Mouse (Mus musculus): ENCODE results near the gene Vti1a. TPM values are rescaled to one million over a fixed set of nuclear protein-coding genes. Genes with fewer than 3 reads are reported as not detected.

The Vti1a gene
- total RNA-seq, 2 experiments from 2014 or later: 27.6 to 33.0 TPM

GRCm38 (mm10) chr19:55380764-55381163 is 64.7 kb downstream of the Vti1a start:
- DNase-seq: no peak

DNA sequence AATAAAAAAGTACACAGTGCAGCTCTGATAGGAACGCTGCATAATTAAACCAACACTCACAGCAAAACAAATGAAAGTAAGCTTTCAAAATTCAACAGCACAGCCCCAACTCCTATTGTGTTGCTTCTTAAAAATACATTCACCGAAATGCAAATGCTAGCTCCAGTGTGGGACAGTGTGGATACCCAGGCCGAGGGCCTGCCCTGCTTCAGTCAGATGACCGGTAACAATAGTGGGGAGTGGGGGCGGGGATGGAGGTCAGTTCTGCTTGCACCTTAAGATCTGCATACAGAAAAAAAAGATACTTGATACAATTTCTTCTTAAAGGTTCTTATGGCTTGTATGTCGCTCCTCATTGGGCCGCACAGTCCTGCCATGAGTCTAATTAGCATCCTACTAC is 65.2 kb downstream of the Vti1a start:
- DNase-seq: no peak

GRCm38 (mm10) chr19:55382745-55383144 is 66.7 kb downstream of the Vti1a start:
- DNase-seq: no peak

GRCm38 (mm10) chr19:55384634-55385033 is 68.5 kb downstream of the Vti1a start:
- DNase-seq: no peak

GRCm38 (mm10) chr19:55389019-55389418 is 72.9 kb downstream of the Vti1a start:
- DNase-seq: no peak

GRCm38 (mm10) chr19:55390323-55390722 is 74.2 kb downstream of the Vti1a start:
- DNase-seq: no peak

DNA sequence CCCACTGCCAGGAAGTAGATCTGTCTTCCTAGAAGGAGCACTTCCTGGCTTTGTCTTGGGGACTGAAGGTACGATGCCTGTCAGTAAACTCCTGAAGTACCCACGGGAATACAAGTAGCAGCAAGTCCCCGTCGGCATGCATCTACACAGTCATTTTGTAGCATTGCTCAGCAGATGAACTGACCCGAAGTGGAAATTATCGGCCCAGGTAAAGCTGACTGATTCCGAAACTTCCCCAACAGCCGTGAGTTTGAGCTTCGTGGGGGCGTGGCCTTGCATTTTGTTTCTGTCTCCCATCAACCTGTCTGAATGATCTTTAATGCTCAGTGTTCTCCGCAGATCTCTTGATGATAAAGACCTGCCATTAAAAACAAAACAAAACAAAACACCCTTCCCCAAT is 85.5 kb downstream of the Vti1a start:
- no peak for DNase-seq

GRCm38 (mm10) chr19:55408486-55408885 is 92.4 kb downstream of the Vti1a start:
- DNase-seq: no peak

DNA sequence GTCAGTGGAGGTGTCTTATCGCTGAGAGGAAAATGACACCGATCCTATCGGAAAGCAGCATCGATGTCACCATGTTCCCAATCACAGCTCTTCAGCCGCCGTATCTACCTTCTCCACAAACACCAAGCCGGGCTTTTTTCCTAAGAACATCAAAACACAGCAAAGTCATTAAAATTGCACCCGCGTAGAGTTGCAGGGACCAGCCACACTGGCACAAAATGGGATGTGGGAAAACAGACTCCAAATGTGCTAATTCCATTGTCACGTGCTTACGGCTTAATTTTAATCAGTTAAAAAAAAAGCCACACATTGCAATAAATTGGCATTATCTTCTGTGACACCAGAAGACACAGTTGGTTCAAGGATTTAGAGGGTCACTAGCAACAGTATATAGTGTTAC is 95.3 kb downstream of the Vti1a start:
- no peak for DNase-seq

DNA sequence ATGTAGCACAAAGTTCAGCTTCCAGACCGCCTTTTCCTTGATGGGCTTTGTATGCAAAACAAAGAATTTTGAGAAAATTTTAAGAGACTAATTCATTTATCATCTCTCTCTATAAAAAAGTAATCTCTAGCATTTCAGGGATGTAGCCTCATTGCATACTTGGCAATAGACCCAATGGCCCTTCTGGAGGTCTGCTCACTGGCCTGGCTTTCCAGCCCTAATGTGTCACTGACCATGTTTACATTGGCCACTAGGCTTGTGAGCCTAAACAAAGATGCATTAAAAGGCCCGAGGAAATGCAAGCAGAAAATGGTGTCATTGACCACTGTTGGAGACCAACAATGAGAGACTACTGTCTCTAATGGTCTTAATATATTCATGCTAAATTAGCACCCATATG is 95.8 kb downstream of the Vti1a start:
- DNase-seq: no peak

DNA sequence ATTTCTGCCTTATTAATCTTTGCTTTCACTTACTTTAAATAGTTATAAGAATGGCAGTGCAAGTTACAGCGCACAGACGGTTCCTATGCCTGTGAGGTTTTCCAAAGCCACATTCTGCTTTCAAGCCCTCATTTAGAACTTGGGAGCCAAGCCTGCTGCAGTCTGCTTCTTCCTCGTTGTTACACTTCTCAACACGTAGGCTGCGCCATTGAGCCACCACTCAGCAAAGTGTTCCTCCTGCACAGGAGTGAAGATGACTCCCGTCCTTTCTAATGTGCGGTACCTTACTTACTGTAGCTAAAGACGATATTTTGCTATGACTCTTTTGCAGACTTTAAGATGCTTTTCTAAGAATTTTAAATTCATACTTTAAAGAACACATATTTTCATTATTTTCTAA is 98.0 kb downstream of the Vti1a start:
- DNase-seq: peak; percentile 59

- DNase-seq: no peak
Observed at GRCm38 (mm10) chr19:55418756-55419155, 102.7 kb downstream of the Vti1a start.

DNA sequence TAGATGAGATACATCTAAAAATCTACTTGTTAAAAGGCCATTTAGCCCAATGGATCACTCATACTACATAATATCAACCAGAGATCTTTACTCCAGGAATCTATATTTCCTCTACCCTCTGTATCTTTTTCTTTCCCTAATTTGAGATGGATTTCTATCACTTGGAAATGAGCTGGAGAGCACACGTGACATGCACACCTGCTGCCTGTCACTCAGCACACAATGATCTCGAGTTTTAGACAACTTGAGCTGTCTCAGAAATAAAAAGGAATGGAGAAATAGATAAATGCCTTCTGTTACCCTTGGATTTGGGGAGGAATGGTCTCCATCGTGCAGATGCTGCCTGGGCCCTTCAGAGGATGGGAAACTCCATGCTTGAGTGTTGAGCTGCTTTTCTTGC is 103.9 kb downstream of the Vti1a start:
- DNase-seq: no peak

GRCm38 (mm10) chr19:55421816-55422215 is 105.7 kb downstream of the Vti1a start:
- DNase-seq: no peak

DNA sequence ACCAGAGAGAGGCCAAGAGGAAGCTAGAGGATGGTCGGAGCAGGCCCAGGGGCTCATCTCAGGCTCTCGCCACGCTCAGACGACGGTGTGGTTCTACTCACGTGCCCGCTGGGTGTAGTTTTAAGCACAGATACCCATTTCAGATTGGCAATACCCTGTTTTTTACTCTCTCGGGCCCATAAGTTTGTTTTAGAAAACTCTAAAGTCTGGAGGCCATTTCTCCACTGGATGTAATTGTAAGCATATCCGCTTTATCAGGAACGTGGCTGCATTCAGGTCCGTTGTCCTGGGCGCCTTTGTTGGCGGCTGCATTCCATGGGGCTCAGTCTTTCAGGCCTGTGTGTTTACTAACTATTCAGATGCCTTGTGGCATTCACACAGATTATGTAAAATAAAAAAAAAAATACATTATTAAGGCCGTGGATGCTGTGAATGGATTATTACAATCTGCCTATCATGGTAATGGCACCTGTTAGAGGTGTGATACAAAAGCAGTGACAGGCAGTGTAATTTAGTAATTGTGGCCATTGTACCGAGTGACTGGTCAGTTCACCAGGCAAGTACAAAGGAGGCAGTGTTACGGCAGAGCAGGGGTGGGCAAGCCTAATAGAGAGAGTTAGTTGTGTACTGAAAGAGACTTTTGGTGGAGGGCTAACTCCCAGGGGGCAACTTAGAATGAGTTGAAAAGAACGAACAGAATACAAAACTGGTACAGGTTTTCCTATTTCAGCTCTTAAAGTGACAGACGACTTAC is 106.4 kb downstream of the Vti1a start:
- DNase-seq: no peak

GRCm38 (mm10) chr19:55423065-55423716 is 107.1 kb downstream of the Vti1a start:
- no peak for DNase-seq

DNA sequence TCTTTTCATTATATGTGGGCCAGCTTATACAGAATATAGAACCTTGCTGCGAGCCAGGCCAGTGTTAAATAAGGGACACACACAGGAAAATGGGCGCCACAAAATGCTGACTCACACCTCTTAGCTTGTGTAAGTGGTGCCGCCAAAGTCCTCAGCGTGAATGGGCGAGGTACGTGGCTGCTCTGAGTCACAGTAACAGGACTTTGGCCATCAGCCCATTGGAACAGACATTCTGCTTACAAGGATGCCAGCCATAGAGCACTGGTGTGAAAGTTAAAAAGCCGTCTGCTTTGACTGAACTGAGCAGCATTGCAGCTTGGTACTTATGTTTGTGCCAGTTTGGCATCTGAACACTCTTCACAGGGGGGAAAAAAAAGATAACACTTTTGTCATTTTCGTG is 107.9 kb downstream of the Vti1a start:
- peak; percentile 82 for DNase-seq

GRCm38 (mm10) chr19:55424507-55424906 is 108.4 kb downstream of the Vti1a start:
- DNase-seq: no peak

DNA sequence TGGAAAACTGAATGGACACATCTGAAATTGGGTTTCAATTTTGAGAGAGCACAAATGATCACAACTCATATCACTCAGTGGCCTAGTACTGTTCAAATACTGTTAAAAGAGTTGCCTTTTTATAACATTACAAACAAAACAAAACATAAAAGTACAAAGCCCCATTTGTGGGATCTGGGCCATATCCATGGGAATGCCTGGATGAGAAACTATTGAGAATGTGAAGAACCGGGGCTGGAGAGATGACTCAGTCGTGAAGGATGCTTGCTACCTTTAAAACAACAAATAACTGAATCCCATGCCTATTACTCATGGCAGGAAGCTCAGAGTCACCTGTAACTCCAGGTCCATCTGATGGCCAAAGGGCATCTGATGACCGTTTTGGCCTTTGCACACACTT is 124.2 kb downstream of the Vti1a start:
- DNase-seq: no peak

GRCm38 (mm10) chr19:55443618-55444017 is 127.5 kb downstream of the Vti1a start:
- DNase-seq: no peak

DNA sequence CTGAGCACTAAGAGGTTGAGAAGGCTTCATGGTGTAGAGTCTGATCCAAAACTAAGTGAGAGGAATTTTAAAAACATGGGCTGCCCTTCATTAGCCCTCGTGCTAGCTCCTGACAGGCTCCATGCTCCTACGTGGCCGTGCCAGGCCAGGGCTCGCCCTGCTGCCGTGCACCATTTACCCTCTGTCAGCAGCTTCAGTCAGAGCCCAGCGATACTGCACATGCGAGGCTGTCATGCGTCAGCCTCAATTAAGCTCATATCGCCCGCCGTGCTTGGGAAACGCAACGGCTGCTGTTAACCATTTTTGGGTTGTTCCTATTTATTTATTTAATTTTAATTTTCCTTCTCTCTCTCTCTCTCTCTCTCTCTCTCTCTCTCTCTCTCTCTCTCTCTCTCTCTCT is 133.0 kb downstream of the Vti1a start:
- DNase-seq: no peak

DNA sequence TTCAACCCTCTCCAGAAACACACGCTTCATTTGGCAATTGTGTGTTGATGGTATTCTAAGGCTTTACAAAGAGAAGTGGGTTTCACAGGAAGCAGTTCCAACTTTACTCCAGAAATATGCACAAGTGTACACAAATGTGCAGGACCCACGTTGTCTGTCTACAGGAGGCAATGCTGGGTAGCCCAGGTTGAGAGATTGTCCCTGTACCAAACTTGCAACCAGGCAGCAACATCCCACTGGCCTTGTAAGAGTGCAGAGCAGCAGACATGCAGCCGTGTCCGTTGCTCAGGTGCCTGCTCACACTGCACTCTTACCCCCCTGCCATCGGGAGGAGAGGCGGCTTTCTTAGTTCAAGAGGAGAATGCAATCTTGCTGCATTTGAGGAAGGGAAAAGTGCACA is 133.4 kb downstream of the Vti1a start:
- no peak for DNase-seq

DNA sequence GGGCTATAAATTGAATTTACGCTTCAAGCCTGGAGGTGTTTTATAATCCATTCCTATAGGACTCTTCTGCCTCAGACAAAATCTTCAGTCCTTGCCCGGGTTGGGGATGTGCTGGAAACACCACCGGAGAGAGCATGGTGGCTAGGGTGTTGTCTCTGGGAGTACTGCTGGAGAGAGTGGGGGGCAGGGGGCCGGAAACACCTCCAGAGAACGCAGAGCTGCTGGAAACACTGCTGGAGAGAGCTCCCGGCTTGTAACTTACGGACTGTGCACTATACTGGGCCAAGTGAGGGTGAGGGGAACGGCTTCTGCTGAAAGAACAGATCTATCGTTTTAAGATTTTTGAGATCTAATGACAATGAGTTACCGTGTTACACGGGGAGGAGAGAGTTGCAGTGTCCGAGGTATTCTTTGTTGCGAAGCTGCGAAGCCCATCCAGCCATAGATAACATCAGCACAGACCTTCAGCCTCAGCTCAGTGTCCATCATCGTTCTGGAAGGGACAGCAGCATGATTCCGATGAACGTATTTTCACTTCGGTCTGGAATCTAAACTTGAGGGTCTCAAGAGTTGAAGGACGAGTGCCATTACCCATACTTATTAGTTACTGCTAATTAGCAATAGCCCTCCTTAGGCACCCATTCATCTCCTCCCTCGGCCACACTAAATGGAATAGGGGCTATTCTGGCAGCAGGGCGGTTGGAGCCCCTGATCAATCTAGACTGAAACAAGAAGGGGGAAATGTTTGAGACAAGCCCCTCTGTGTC is 140.4 kb downstream of the Vti1a start:
- DNase-seq: no peak

Measured in adrenal gland, postnatal 10 days (tissue).